Mouse (Mus musculus): Measurements from ENCODE around the gene Hsd17b1. TPM values are rescaled to one million over a fixed set of nuclear protein-coding genes. Genes with fewer than 3 reads are reported as not detected.
"Not testable (repeated sequence)": the region's sequence is repeated elsewhere in the genome, so short reads cannot be mapped to it uniquely, and the experiment has no call there.

Hsd17b1 gene
- polyA plus RNA-seq, 1 experiment from 2014 or later, result not detected

GRCm38 (mm10) chr11:101115564-101115963, 37.4 kb downstream of the Hsd17b1 start:
- H3K9ac ChIP-seq, result no peak overlapping the region
- H3K4me1 ChIP-seq (replicated peaks), result peaks cover 29% of the 10 kb centered on the region
- no peaks in the 10 kb centered on the region for H3K9me3 ChIP-seq (replicated peaks)
- H3K27ac ChIP-seq, result peak overlapping the region; percentile 11; the same call in 1 of the 2 replicates
- no peaks in the 10 kb centered on the region for H3K36me3 ChIP-seq
- no peak for ATAC-seq (replicated peaks; ENCODE audit: insufficient number of reproducible peaks, insufficient read depth, low FRiP score, low read depth)
- WGBS, result 76% methylated on average over 2 of the region's 2 CpGs
- no peak overlapping the region for H3K4me3 ChIP-seq
- H3K4me2 ChIP-seq, result no peak overlapping the region
- H3K27me3 ChIP-seq, result no peaks in the 10 kb centered on the region

- Histone ChIP-seq H3K9ac (peak overlapping the region; percentile 93), H3K27me3 (no peaks in the 10 kb centered on the region), H3K4me2 (peak overlapping the region; percentile 80), H3K4me3 (peak overlapping the region; percentile 78), H3K36me3 (peaks cover 9% of the 10 kb centered on the region), H3K27ac (peak overlapping the region; percentile 38; the same call in 1 of the 2 replicates), H3K4me1 (replicated peaks) (peaks cover 41% of the 10 kb centered on the region), H3K9me3 (replicated peaks) (no peaks in the 10 kb centered on the region)
- WGBS, result 24% methylated on average over 4 of the region's 4 CpGs
- no peak for ATAC-seq (replicated peaks; ENCODE audit: insufficient number of reproducible peaks, insufficient read depth, low FRiP score, low read depth)
Measured at GRCm38 (mm10) chr11:101118105-101118504, 39.9 kb downstream of the Hsd17b1 start.

GRCm38 (mm10) chr11:101119131-101119760, 41.0 kb downstream of the Hsd17b1 start:
- H3K27ac ChIP-seq, result peak overlapping the region; percentile 85
- H3K4me2 ChIP-seq, result peak overlapping the region; percentile 80
- ATAC-seq (replicated peaks; ENCODE audit: insufficient number of reproducible peaks, insufficient read depth, low FRiP score, low read depth), result peak; percentile 68; the same call in 1 of the 2 replicates
- no peaks in the 10 kb centered on the region for H3K27me3 ChIP-seq
- H3K9me3 ChIP-seq (replicated peaks), result no peaks in the 10 kb centered on the region
- peak overlapping the region; percentile 93 for H3K9ac ChIP-seq
- H3K4me1 ChIP-seq (replicated peaks), result peaks cover 41% of the 10 kb centered on the region
- under 1% methylated on average over 38 of the region's 39 CpGs for WGBS
- H3K4me3 ChIP-seq, result peak overlapping the region; percentile 78
- H3K36me3 ChIP-seq, result peaks cover 18% of the 10 kb centered on the region

GRCm38 (mm10) chr11:101119761-101120544, 41.7 kb downstream of the Hsd17b1 start, which contains the start of the genes Retreg3 and Tubg1:
Gene Retreg3 (minus strand): TSS chr11:101119893.
Gene Tubg1 (plus strand): TSS chr11:101119938.
- under 1% methylated on average over 61 of the region's 61 CpGs for WGBS
- Histone ChIP-seq H3K9me3 (replicated peaks) (no peaks in the 10 kb centered on the region), H3K27ac (peak within 1 kb of the TSS; percentile 89), H3K27me3 (no peaks in the 10 kb centered on the region), H3K4me3 (peak within 1 kb of the TSS; percentile 78), H3K36me3 (peaks cover 18% of the 10 kb centered on the region), H3K4me1 (replicated peaks) (peaks cover 41% of the 10 kb centered on the region), H3K4me2 (peak within 1 kb of the TSS; percentile 84), H3K9ac (peak within 1 kb of the TSS; percentile 93)
- ATAC-seq (replicated peaks; ENCODE audit: insufficient number of reproducible peaks, insufficient read depth, low FRiP score, low read depth), result peak; percentile 95

GRCm38 (mm10) chr11:101120545-101121188, 42.5 kb downstream of the Hsd17b1 start:
- peak overlapping the region; percentile 71 for H3K9ac ChIP-seq
- H3K27me3 ChIP-seq, result no peaks in the 10 kb centered on the region
- peak overlapping the region; percentile 84 for H3K4me2 ChIP-seq
- peaks cover 39% of the 10 kb centered on the region for H3K4me1 ChIP-seq (replicated peaks)
- no peak for ATAC-seq (replicated peaks; ENCODE audit: insufficient number of reproducible peaks, insufficient read depth, low FRiP score, low read depth)
- no peaks in the 10 kb centered on the region for H3K9me3 ChIP-seq (replicated peaks)
- 23% methylated on average over 19 of the region's 19 CpGs for WGBS
- peak overlapping the region; percentile 89 for H3K27ac ChIP-seq
- peaks cover 23% of the 10 kb centered on the region for H3K36me3 ChIP-seq
- H3K4me3 ChIP-seq, result peak overlapping the region; percentile 78

GRCm38 (mm10) chr11:101124494-101124893, 46.3 kb downstream of the Hsd17b1 start:
- ATAC-seq (replicated peaks; ENCODE audit: insufficient number of reproducible peaks, insufficient read depth, low FRiP score, low read depth); H3K9me3 ChIP-seq (replicated peaks); H3K4me3 ChIP-seq; H3K9ac ChIP-seq; H3K27ac ChIP-seq; H3K4me2 ChIP-seq; H3K27me3 ChIP-seq: not testable (repeated sequence)
- WGBS, result 90% methylated on average over 8 of the region's 8 CpGs
- peaks cover 35% of the 10 kb centered on the region for H3K36me3 ChIP-seq
- H3K4me1 ChIP-seq (replicated peaks), result peaks cover 17% of the 10 kb centered on the region

- H3K27me3 ChIP-seq; H3K4me3 ChIP-seq; H3K9ac ChIP-seq; H3K27ac ChIP-seq; H3K4me2 ChIP-seq; ATAC-seq (replicated peaks; ENCODE audit: insufficient number of reproducible peaks, insufficient read depth, low FRiP score, low read depth); H3K9me3 ChIP-seq (replicated peaks): not testable (repeated sequence)
- Histone ChIP-seq H3K36me3 (peaks cover 35% of the 10 kb centered on the region), H3K4me1 (replicated peaks) (peaks cover 18% of the 10 kb centered on the region)
- 94% methylated on average over 9 of the region's 9 CpGs for WGBS
Measured at GRCm38 (mm10) chr11:101125008-101125407, 46.8 kb downstream of the Hsd17b1 start.

GRCm38 (mm10) chr11:101127075-101127474, 48.9 kb downstream of the Hsd17b1 start:
- H3K36me3 ChIP-seq, result peaks cover 35% of the 10 kb centered on the region
- no peak overlapping the region for H3K27ac ChIP-seq
- H3K4me2 ChIP-seq, result no peak overlapping the region
- no peaks in the 10 kb centered on the region for H3K27me3 ChIP-seq
- no peak overlapping the region for H3K4me3 ChIP-seq
- 77% methylated on average over 1 of the region's 1 CpGs for WGBS
- peaks cover 15% of the 10 kb centered on the region for H3K4me1 ChIP-seq (replicated peaks)
- H3K9ac ChIP-seq, result no peak overlapping the region
- no peaks in the 10 kb centered on the region for H3K9me3 ChIP-seq (replicated peaks)
- ATAC-seq (replicated peaks; ENCODE audit: insufficient number of reproducible peaks, insufficient read depth, low FRiP score, low read depth), result no peak

GRCm38 (mm10) chr11:101128996-101129577, 50.9 kb downstream of the Hsd17b1 start:
- H3K4me3 ChIP-seq, result no peak overlapping the region
- no peaks in the 10 kb centered on the region for H3K27me3 ChIP-seq
- H3K27ac ChIP-seq, result peak overlapping the region; percentile 28; the same call in 1 of the 2 replicates
- H3K4me2 ChIP-seq, result no peak overlapping the region
- H3K4me1 ChIP-seq (replicated peaks), result peaks cover 16% of the 10 kb centered on the region
- peaks cover 17% of the 10 kb centered on the region for H3K36me3 ChIP-seq
- no peaks in the 10 kb centered on the region for H3K9me3 ChIP-seq (replicated peaks)
- 83% methylated on average over 11 of the region's 11 CpGs for WGBS
- no peak for ATAC-seq (replicated peaks; ENCODE audit: insufficient number of reproducible peaks, insufficient read depth, low FRiP score, low read depth)
- no peak overlapping the region for H3K9ac ChIP-seq

Measured in heart, embryonic 15.5 days (tissue).